Mouse (Mus musculus) midbrain, embryonic 11.5 days (tissue): ENCODE measurements at regions not wholly inside any gene's neighbourhood (a gene's known extent, or its start where the extent isn't known, plus 50 kb on each side); places are given as distances from the start of the nearest gene placed in this dataset.

ENCODE experiments used
- ATAC-seq: fragments of 200-750 bp; cut with Nextera tagmentation; 2 replicates; pipeline ENCODE4 v1.8.0; 2017; ENCODE audit warnings: moderate TSS enrichment, moderate library complexity; ENCODE audit not compliant: low FRiP score
- DNase-seq: peaks from one replicate; pipeline ENCODE4 v3.0.0; 2015; ENCODE audit warnings: low spot score; ENCODE audit errors: missing footprints
- H3K27ac ChIP-seq: fragments of 300-500 bp; sonication (generic); 2 replicates; pipeline ENCODE4 v1.5.1; 2014; ENCODE audit warnings: low read depth, low read length
- H3K27me3 ChIP-seq: fragments of 300-500 bp; sonication (generic); 2 replicates; pipeline ENCODE4 v1.6.1; 2014; ENCODE audit warnings: mild to moderate bottlenecking, low read length, moderate library complexity, mixed read lengths; ENCODE audit not compliant: control insufficient read depth, insufficient read depth
- H3K36me3 ChIP-seq: fragments of 300-500 bp; sonication (generic); 2 replicates; pipeline ENCODE4 v1.6.1; 2014; ENCODE audit warnings: mild to moderate bottlenecking, low read length, moderate library complexity, mixed read lengths; ENCODE audit not compliant: control insufficient read depth, insufficient read depth
- H3K4me1 ChIP-seq: fragments of 300-500 bp; sonication (generic); 2 replicates; pipeline ENCODE4 v1.6.1; 2014; ENCODE audit warnings: low read length; ENCODE audit not compliant: control insufficient read depth, insufficient read depth
- H3K4me2 ChIP-seq: fragments of 300-500 bp; sonication (generic); 2 replicates; pipeline ENCODE4 v1.6.1; 2014; ENCODE audit warnings: mild to moderate bottlenecking, moderate library complexity
- H3K4me3 ChIP-seq: fragments of 300-500 bp; sonication (generic); 2 replicates; pipeline ENCODE4 v1.5.1; 2014; ENCODE audit warnings: low read depth, low read length
- H3K9ac ChIP-seq: fragments of 300-500 bp; sonication (generic); 2 replicates; pipeline ENCODE4 v1.6.1; 2014; ENCODE audit warnings: low read length
- H3K9me3 ChIP-seq: fragments of 300-500 bp; sonication (generic); 2 replicates; pipeline ENCODE4 v1.6.1; 2016; ENCODE audit warnings: low read length; ENCODE audit not compliant: control insufficient read depth
- WGBS: fragments of 180-500 bp; shearing (Covaris S2); extraction: QIAGEN DNeasy Blood & Tissue Kit; methylation state at CpG from one replicate; pipeline ENCODE4 v1.1.7; 2014; 5-methylcytosine and 5-hydroxymethylcytosine counted together

GRCm38 (mm10) chr1:47854372-47854771 is 961.7 kb upstream of the Slc39a10 start:
- H3K4me2 ChIP-seq: no peak overlapping the region
- no peaks in the 10 kb centered on the region for H3K36me3 ChIP-seq
- H3K9me3 ChIP-seq: no peaks in the 10 kb centered on the region
- ATAC-seq (no peak), DNase-seq (no peak)
- WGBS: 91% methylated on average over 3 of the region's 3 CpGs
- H3K4me1 ChIP-seq: no peaks in the 10 kb centered on the region
- H3K27ac ChIP-seq: no peak overlapping the region
- no peak overlapping the region for H3K9ac ChIP-seq
- no peak overlapping the region for H3K4me3 ChIP-seq
- no peaks in the 10 kb centered on the region for H3K27me3 ChIP-seq

- ATAC-seq (no peak), DNase-seq (no peak)
- Histone ChIP-seq H3K36me3 (no peaks in the 10 kb centered on the region), H3K4me2 (no peak overlapping the region), H3K9ac (no peak overlapping the region), H3K27me3 (no peaks in the 10 kb centered on the region), H3K4me3 (no peak overlapping the region), H3K27ac (no peak overlapping the region), H3K9me3 (no peaks in the 10 kb centered on the region), H3K4me1 (no peaks in the 10 kb centered on the region)
- WGBS: 92% methylated on average over 4 of the region's 4 CpGs
These were observed 961.3 kb upstream of the Slc39a10 start for GRCm38 (mm10) chr1:47853911-47854310.

GRCm38 (mm10) chr1:47840811-47841210 is 948.2 kb upstream of the Slc39a10 start:
- WGBS: 77% methylated on average over 2 of the region's 2 CpGs
- no peak overlapping the region for H3K4me2 ChIP-seq
- no peaks in the 10 kb centered on the region for H3K9me3 ChIP-seq
- H3K9ac ChIP-seq: no peak overlapping the region
- H3K4me1 ChIP-seq: no peaks in the 10 kb centered on the region
- no peaks in the 10 kb centered on the region for H3K27me3 ChIP-seq
- H3K27ac ChIP-seq: no peak overlapping the region
- no peaks in the 10 kb centered on the region for H3K36me3 ChIP-seq
- ATAC-seq (no peak), DNase-seq (no peak)
- no peak overlapping the region for H3K4me3 ChIP-seq

GRCm38 (mm10) chr1:47834072-47834471 is 941.4 kb upstream of the Slc39a10 start:
- H3K4me3 ChIP-seq: no peak overlapping the region

GRCm38 (mm10) chr1:47827206-47827605 is 934.6 kb upstream of the Slc39a10 start:
- 87% methylated on average over 6 of the region's 6 CpGs for WGBS
- no peak overlapping the region for H3K4me3 ChIP-seq
- no peak overlapping the region for H3K9ac ChIP-seq
- ATAC-seq: no peak
- DNase-seq: no peak
- no peak overlapping the region for H3K27ac ChIP-seq
- H3K27me3 ChIP-seq: no peaks in the 10 kb centered on the region
- H3K9me3 ChIP-seq: no peaks in the 10 kb centered on the region
- no peaks in the 10 kb centered on the region for H3K4me1 ChIP-seq
- no peaks in the 10 kb centered on the region for H3K36me3 ChIP-seq
- H3K4me2 ChIP-seq: no peak overlapping the region

More at GRCm38 (mm10) chr1:47834072-47834471, 941.4 kb upstream of the Slc39a10 start:
- Histone ChIP-seq H3K4me1 (no peaks in the 10 kb centered on the region), H3K27me3 (no peaks in the 10 kb centered on the region), H3K9me3 (no peaks in the 10 kb centered on the region), H3K4me2 (no peak overlapping the region), H3K36me3 (no peaks in the 10 kb centered on the region), H3K9ac (no peak overlapping the region), H3K27ac (no peak overlapping the region)
- DNase-seq: no peak
- ATAC-seq: no peak

GRCm38 (mm10) chr1:47809508-47809907 is 916.9 kb upstream of the Slc39a10 start:
- Histone ChIP-seq H3K4me1 (no peaks in the 10 kb centered on the region), H3K36me3 (no peaks in the 10 kb centered on the region), H3K9me3 (no peaks in the 10 kb centered on the region), H3K4me2 (no peak overlapping the region), H3K27me3 (no peaks in the 10 kb centered on the region), H3K27ac (no peak overlapping the region), H3K4me3 (no peak overlapping the region), H3K9ac (no peak overlapping the region)
- ATAC-seq (no peak), DNase-seq (peak; percentile 85)
- WGBS: 37% methylated on average over 7 of the region's 7 CpGs

GRCm38 (mm10) chr1:47794763-47795162 is 902.1 kb upstream of the Slc39a10 start:
- no peaks in the 10 kb centered on the region for H3K27me3 ChIP-seq
- H3K36me3 ChIP-seq: no peaks in the 10 kb centered on the region
- H3K27ac ChIP-seq: no peak overlapping the region
- H3K9ac ChIP-seq: no peak overlapping the region
- ATAC-seq (no peak), DNase-seq (no peak)
- H3K4me2 ChIP-seq: no peak overlapping the region
- no peaks in the 10 kb centered on the region for H3K4me1 ChIP-seq
- no peaks in the 10 kb centered on the region for H3K9me3 ChIP-seq
- 77% methylated on average over 3 of the region's 3 CpGs for WGBS
- no peak overlapping the region for H3K4me3 ChIP-seq
